Mouse (Mus musculus) midbrain, embryonic 15.5 days (tissue): ENCODE measurements around the gene Hoxd8. TPM values are rescaled to one million over a fixed set of nuclear protein-coding genes. Genes with fewer than 3 reads are reported as not detected.
A peak's percentile ranks its signal among the peaks of the same experiment; 100 is the strongest.

Experiments
- ATAC-seq: fragments of 200-750 bp; cut with Nextera tagmentation; replicated peaks from 2 replicates; pipeline ENCODE4 v1.8.0; 2017; ENCODE audit warnings: moderate TSS enrichment
- H3K27ac ChIP-seq: fragments of 300-500 bp; sonication (generic); 2 replicates; pipeline ENCODE4 v1.5.1; 2015; ENCODE audit warnings: mild to moderate bottlenecking, inconsistent platforms
- H3K27me3 ChIP-seq: fragments of 300-500 bp; sonication (generic); replicated peaks from 2 replicates; pipeline ENCODE4 v1.6.1; 2015; ENCODE audit warnings: inconsistent platforms
- H3K36me3 ChIP-seq: fragments of 300-500 bp; sonication (generic); replicated peaks from 2 replicates; pipeline ENCODE4 v1.6.1; 2015; ENCODE audit warnings: inconsistent platforms
- H3K4me1 ChIP-seq: fragments of 300-500 bp; sonication (generic); 2 replicates; pipeline ENCODE4 v1.6.1; 2015; ENCODE audit warnings: inconsistent platforms
- H3K4me2 ChIP-seq: fragments of 300-500 bp; sonication (generic); 2 replicates; pipeline ENCODE4 v1.6.1; 2015; ENCODE audit warnings: inconsistent platforms, mild to moderate bottlenecking, moderate library complexity
- H3K4me3 ChIP-seq: fragments of 300-500 bp; sonication (generic); 2 replicates; pipeline ENCODE4 v1.5.1; 2015; ENCODE audit warnings: mild to moderate bottlenecking, inconsistent platforms
- H3K9ac ChIP-seq: fragments of 300-500 bp; sonication (generic); 2 replicates; pipeline ENCODE4 v1.6.1; 2015; ENCODE audit warnings: mild to moderate bottlenecking, inconsistent platforms
- H3K9me3 ChIP-seq: fragments of 300-500 bp; sonication (generic); 2 replicates; pipeline ENCODE4 v1.6.1; 2016; ENCODE audit warnings: inconsistent platforms
- WGBS: fragments of 180-500 bp; shearing (Covaris S2); methylation state at CpG from one replicate; pipeline ENCODE4 v1.1.7; 2015; ENCODE audit warnings: mixed read lengths; 5-methylcytosine and 5-hydroxymethylcytosine counted together
- polyA plus RNA-seq: library from polyadenylated mRNA; unstranded; fragments of >200 nt; fragmentation: Nextera tagmentation; extraction: Ambion mirVana; gene quantifications from 2 replicates; pipeline ENCODE4 v1.2.1, GENCODE M21; 2015

Gene Hoxd8
- polyA plus RNA-seq, 1 experiment from 2014 or later = 0.10 TPM

- Histone ChIP-seq H3K9me3 (no peaks in the 10 kb centered on the region), H3K9ac (no peak overlapping the region), H3K27ac (no peak overlapping the region), H3K4me3 (no peak overlapping the region), H3K4me2 (no peak overlapping the region), H3K4me1 (peaks cover 8% of the 10 kb centered on the region; the same call in 1 of the 2 replicates), H3K27me3 (peaks cover 90% of the 10 kb centered on the region), H3K36me3 (no peaks in the 10 kb centered on the region)
- no peak for ATAC-seq
- WGBS = under 1% methylated on average over 17 of the region's 17 CpGs
Measured at GRCm38 (mm10) chr2:74699053-74699430, 5.4 kb upstream of the Hoxd8 start.

DNA sequence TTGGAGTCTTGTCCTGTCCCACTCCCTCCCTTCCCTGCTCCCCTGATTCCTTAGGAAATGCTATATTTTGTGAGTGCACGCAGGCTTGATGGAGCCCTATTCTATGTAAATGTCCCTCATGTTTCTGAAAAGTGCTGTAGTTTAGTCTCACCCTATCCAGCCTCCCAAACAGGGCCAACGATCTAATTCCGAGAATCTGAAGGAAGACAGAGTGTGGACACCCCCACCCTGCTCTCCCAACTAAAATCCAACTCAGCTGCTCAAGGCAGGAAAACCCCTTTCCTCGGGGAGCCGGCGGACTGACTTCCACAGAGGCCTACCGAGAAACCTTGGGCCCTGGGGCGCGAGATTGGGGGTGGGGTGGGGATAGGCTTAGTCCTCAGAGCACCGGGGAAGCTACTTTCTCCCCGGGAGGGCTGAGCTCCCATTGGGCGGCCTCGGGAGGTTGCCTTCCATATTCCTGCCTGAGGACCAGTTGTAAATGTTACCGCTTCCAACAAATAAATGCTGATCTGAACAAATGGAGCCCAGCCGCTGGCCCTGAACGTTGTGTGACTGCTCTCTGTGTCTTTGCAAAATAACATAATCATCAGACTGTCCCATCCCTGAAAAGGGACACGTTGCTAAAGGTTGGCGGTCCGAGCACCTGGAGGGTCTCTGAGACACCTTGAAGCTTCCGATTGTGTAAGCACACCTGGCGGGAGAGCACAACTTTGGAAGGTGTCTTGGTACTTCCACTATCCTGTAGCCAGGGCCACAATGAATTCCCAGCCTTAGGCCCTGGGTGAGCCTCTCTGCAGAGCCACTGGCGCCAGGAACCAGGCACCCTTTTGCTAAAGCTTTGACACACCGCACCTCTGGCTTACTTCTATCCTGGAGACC is 4.5 kb upstream of the Hoxd8 start:
- Histone ChIP-seq H3K4me2 (no peak overlapping the region), H3K4me1 (peaks cover 9% of the 10 kb centered on the region), H3K9ac (no peak overlapping the region), H3K4me3 (no peak overlapping the region), H3K27ac (no peak overlapping the region), H3K27me3 (peaks cover 90% of the 10 kb centered on the region), H3K9me3 (no peaks in the 10 kb centered on the region), H3K36me3 (no peaks in the 10 kb centered on the region)
- WGBS = 1% methylated on average over 23 of the region's 23 CpGs
- no peak for ATAC-seq

DNA sequence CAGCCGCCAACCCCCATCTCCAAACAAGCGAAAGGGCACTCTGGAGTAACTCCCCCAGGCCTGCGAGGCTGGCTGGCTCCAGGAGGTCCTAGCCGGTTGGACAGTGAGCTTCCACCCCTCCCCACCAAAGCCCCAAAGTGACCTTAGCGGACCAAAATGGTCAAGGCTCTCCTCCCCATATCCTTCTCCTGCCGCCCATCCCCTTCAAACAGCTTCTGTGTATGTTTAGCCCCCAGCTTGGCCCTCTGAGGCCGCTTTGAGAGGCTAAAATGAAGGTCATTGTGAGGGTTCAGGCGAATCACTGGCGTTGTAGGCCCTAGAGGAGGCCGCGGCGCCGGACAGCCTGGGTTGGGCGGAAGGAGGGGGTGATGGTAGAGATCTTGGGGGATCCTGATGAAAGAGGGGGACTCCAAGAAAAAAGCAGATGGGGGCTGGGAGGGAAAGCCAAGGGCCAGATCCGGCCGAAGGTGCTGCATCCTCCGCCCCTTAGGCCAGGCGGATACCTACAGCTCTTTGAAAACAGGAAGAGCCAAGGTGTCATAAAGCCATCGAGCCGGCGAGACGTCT is 3.8 kb upstream of the Hoxd8 start:
- Histone ChIP-seq H3K9me3 (no peaks in the 10 kb centered on the region), H3K4me2 (no peak overlapping the region), H3K4me3 (no peak overlapping the region), H3K27me3 (peaks cover 89% of the 10 kb centered on the region), H3K4me1 (peaks cover 16% of the 10 kb centered on the region), H3K27ac (no peak overlapping the region), H3K36me3 (no peaks in the 10 kb centered on the region), H3K9ac (no peak overlapping the region)
- 1% methylated on average over 22 of the region's 22 CpGs for WGBS
- no peak for ATAC-seq

- WGBS = 11% methylated on average over 17 of the region's 17 CpGs
- ATAC-seq = no peak
- H3K9ac ChIP-seq = no peak overlapping the region
Measured at GRCm38 (mm10) chr2:74701949-74702819, 2.2 kb upstream of the Hoxd8 start.

GRCm38 (mm10) chr2:74702820-74703219 is 1.6 kb upstream of the Hoxd8 start:
- H3K9ac ChIP-seq = no peak overlapping the region
- no peak for ATAC-seq
- 16% methylated on average over 6 of the region's 6 CpGs for WGBS
- no peak overlapping the region for H3K4me2 ChIP-seq
- peaks cover 15% of the 10 kb centered on the region for H3K4me1 ChIP-seq
- no peaks in the 10 kb centered on the region for H3K36me3 ChIP-seq
- peaks cover 86% of the 10 kb centered on the region for H3K27me3 ChIP-seq
- no peak overlapping the region for H3K4me3 ChIP-seq
- no peaks in the 10 kb centered on the region for H3K9me3 ChIP-seq
- no peak overlapping the region for H3K27ac ChIP-seq

More at GRCm38 (mm10) chr2:74701949-74702819, 2.2 kb upstream of the Hoxd8 start:
- Histone ChIP-seq H3K27ac (no peak overlapping the region), H3K27me3 (peaks cover 86% of the 10 kb centered on the region), H3K9me3 (no peaks in the 10 kb centered on the region), H3K4me1 (peaks cover 19% of the 10 kb centered on the region), H3K4me2 (no peak overlapping the region), H3K36me3 (no peaks in the 10 kb centered on the region), H3K4me3 (no peak overlapping the region)

DNA sequence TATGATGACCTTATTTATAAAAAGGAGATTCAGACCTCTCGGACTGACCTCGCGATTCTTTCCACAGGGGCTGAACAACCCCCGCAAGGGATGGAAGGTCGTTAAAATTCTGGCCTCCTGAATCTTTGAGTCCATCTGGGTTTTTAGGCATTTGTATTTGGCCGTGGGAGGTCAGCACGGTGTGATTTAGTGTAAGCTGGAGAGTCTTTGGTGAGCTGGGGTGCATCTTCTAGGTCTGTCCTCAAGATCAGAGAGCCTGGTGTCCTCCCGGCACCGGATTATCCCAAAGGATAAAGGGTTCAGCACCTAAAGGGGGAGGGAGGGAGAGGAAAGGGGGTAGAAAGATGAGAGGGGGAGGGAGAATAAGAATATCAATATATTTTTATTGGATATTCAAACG is 1.1 kb upstream of the Hoxd8 start:
- H3K27ac ChIP-seq = no peak overlapping the region
- H3K4me2 ChIP-seq = no peak overlapping the region
- H3K4me3 ChIP-seq = no peak overlapping the region
- H3K36me3 ChIP-seq = no peaks in the 10 kb centered on the region
- no peak for ATAC-seq
- no peaks in the 10 kb centered on the region for H3K9me3 ChIP-seq
- H3K27me3 ChIP-seq = peaks cover 87% of the 10 kb centered on the region
- peaks cover 11% of the 10 kb centered on the region for H3K4me1 ChIP-seq
- H3K9ac ChIP-seq = no peak overlapping the region
- WGBS = 4% methylated on average over 10 of the region's 10 CpGs

DNA sequence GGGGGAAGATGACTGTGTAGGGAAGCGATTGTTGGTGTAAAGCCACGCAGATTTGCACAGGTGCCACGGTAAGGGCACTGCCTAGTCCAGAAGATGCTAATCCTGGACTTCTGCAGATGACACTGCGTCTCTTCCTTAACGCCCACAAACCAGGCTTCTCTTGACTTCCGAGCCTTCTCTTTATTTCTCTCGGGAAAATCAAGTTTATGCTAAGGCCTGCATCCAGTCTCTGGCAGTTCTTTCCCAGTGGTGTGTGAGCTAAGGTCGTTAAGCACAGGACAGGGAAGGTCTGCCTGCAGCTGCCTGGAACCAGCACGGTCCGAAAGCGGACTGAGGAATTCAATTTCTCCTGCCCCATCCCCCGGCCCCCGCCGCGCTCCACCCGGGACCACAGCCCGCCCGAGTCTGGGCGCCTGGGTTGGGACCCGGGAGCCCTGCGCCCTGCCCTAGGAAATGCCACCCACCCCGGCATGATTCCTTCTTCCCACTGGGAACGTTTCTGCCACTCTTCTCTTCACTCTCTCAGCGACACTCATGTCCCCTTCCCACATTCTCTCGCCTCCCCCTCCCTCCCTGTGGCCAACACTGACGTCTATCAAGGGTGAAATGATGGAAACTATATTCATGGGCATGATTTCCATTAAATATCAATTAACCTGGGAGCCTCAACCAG is 559 bp upstream of the Hoxd8 start:
- H3K4me3 ChIP-seq = no peak overlapping the region
- no peak overlapping the region for H3K9ac ChIP-seq
- H3K27me3 ChIP-seq = peaks cover 88% of the 10 kb centered on the region
- WGBS = 2% methylated on average over 26 of the region's 26 CpGs
- H3K4me2 ChIP-seq = no peak overlapping the region
- no peak for ATAC-seq
- H3K36me3 ChIP-seq = no peaks in the 10 kb centered on the region
- no peak overlapping the region for H3K27ac ChIP-seq
- H3K9me3 ChIP-seq = no peaks in the 10 kb centered on the region
- peaks cover 11% of the 10 kb centered on the region for H3K4me1 ChIP-seq

GRCm38 (mm10) chr2:74704999-74705466 is 618 bp downstream of the Hoxd8 start:
- WGBS = 0% methylated on average over 28 of the region's 66 CpGs
- H3K4me1 ChIP-seq = peaks cover 11% of the 10 kb centered on the region
- peak overlapping the region; percentile 46 for H3K4me2 ChIP-seq
- no peak overlapping the region for H3K9ac ChIP-seq
- peaks cover 88% of the 10 kb centered on the region for H3K27me3 ChIP-seq
- no peaks in the 10 kb centered on the region for H3K9me3 ChIP-seq
- peak overlapping the region; percentile 28 for H3K4me3 ChIP-seq
- no peak for ATAC-seq
- H3K36me3 ChIP-seq = no peaks in the 10 kb centered on the region
- H3K27ac ChIP-seq = no peak overlapping the region

DNA sequence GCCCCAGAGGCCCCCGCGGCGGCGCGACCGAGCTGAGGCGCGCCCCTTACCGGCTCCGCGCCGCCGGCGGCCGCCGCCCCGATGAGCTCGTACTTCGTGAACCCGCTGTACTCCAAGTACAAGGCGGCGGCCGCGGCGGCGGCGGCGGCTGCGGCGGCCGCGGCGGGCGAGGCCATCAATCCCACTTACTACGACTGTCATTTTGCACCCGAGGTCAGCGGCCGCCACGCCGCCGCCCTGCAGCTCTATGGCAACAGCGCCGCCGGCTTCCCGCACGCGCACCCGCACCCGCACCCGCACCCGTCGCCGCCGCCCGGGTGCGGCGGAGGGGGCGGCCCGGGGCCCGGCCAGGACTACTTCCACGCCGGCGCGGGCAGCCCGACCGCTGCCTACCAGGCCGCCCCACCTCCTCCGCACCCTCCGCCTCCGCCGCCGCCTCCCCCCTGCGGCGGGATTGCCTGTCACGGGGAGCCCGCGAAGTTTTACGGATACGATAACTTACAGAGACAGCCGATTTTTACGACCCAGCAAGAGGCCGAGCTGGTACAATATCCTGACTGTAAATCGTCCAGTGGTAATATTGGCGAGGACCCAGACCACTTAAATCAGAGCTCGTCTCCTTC is 1.2 kb downstream of the Hoxd8 start:
- no peak for ATAC-seq
- Histone ChIP-seq H3K36me3 (no peaks in the 10 kb centered on the region), H3K4me2 (peak overlapping the region; percentile 46), H3K4me3 (peak overlapping the region; percentile 28), H3K9ac (no peak overlapping the region), H3K27ac (no peak overlapping the region), H3K4me1 (peaks cover 11% of the 10 kb centered on the region), H3K27me3 (peaks cover 88% of the 10 kb centered on the region), H3K9me3 (no peaks in the 10 kb centered on the region)
- under 1% methylated on average over 52 of the region's 85 CpGs for WGBS

DNA sequence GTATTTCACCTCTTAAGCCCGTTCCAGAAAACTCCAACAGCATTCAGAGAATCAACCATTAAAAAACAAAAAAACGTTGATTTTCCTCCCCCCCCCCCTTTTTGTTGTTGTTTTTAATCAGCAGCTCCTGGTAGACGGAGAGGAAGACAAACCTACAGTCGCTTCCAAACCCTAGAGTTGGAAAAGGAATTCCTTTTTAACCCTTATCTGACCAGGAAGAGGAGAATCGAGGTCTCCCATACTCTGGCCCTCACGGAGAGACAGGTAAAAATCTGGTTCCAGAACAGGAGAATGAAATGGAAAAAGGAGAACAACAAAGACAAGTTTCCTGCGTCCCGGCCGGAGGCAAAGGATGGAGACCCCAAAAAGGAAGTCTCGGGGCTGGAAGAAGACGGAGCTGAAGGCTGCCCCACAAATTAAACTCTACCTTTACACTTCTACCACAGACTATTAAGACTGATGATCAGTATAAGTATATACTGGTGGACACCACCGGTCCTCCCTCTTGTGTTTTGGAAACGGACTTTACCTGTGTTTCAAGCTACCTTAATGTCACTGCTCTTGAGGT is 2.1 kb downstream of the Hoxd8 start:
- peaks cover 11% of the 10 kb centered on the region for H3K4me1 ChIP-seq
- no peak for ATAC-seq
- no peak overlapping the region for H3K4me2 ChIP-seq
- WGBS = 3% methylated on average over 13 of the region's 13 CpGs
- H3K27me3 ChIP-seq = peaks cover 86% of the 10 kb centered on the region
- H3K4me3 ChIP-seq = no peak overlapping the region
- no peak overlapping the region for H3K27ac ChIP-seq
- no peak overlapping the region for H3K9ac ChIP-seq
- H3K9me3 ChIP-seq = no peaks in the 10 kb centered on the region
- no peaks in the 10 kb centered on the region for H3K36me3 ChIP-seq

DNA sequence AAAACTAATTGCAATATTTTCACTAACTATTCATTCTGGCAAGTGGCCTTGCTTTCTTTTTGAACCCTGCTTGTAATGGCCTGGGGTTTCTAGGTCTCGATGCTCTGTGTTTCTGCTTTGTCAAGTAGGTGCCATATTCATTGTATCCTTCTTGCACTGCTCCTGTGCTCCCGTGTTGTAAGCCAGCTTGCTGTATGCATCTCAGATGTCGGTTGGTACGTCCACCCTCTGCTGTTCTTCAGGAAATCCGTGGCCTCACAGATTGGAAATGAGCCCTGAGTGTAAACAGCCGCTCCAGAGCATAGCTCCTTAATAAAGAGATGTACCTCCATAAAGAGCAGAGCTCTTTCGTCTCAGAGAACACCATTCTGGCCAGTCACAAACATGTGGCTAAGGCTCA is 3.2 kb downstream of the Hoxd8 start:
- no peaks in the 10 kb centered on the region for H3K9me3 ChIP-seq
- H3K4me1 ChIP-seq = peaks cover 17% of the 10 kb centered on the region
- H3K9ac ChIP-seq = no peak overlapping the region
- WGBS = 5% methylated on average over 7 of the region's 7 CpGs
- no peak for ATAC-seq
- H3K27me3 ChIP-seq = peaks cover 89% of the 10 kb centered on the region
- H3K4me2 ChIP-seq = no peak overlapping the region
- no peaks in the 10 kb centered on the region for H3K36me3 ChIP-seq
- H3K27ac ChIP-seq = no peak overlapping the region
- H3K4me3 ChIP-seq = no peak overlapping the region
